Mouse (Mus musculus): ENCODE measurements around the gene Cyp2r1. TPM values are rescaled to one million over a fixed set of nuclear protein-coding genes. Genes with fewer than 3 reads are reported as not detected.

The Cyp2r1 gene
- 1 to 10 TPM; 1.3 to 5.3 TPM for polyA plus RNA-seq (2017; shearing (Covaris generic))

GRCm38 (mm10) chr7:114562531-114563241 lies at the start of gene Cyp2r1:
Gene Cyp2r1 (minus strand): TSS chr7:114562972.

Other genes with a start within 250 kb of the Cyp2r1 start
- gene Pde3b, start 147.7 kb downstream of the Cyp2r1 start, polyA plus RNA-seq (2017; shearing (Covaris generic)) = 10 to 100 TPM in 1 of 2 experiments, 1 to 10 TPM in 1; 5.3 to 26.7 TPM
- under 1 TPM; 0.41 to 0.72 TPM for gene Calca, start 73.4 kb upstream of the Cyp2r1 start, polyA plus RNA-seq (2017; shearing (Covaris generic))
- under 1 TPM in 1 of 2 experiments, not detected in 1; 0.61 TPM for gene Calcb, start 155.7 kb upstream of the Cyp2r1 start, polyA plus RNA-seq (2017; shearing (Covaris generic))
- gene Insc, start 180.7 kb upstream of the Cyp2r1 start, polyA plus RNA-seq (2017; shearing (Covaris generic)) = under 1 TPM in 1 of 2 experiments, not detected in 1; 0.38 TPM

Data from activated CD4-positive, CD25-positive, alpha-beta regulatory T cell (primary cell).